Mouse (Mus musculus) cerebellum, adult 2 months (tissue): ENCODE data around the gene Cst6. TPM values are rescaled to one million over a fixed set of nuclear protein-coding genes. Genes with fewer than 3 reads are reported as not detected.

Experiments used
- DNase-seq, 2 experiments: peaks; one replicate each; pipeline ENCODE4 v3.0.0; 2021
- H3K27ac ChIP-seq: fragments of 200-500 bp; 2 replicates; pipeline ENCODE4 v1.5.1; 2012; ENCODE audit warnings: low read length, control low read depth, inconsistent platforms; ENCODE audit not compliant: insufficient read depth
- H3K27me3 ChIP-seq: fragments of 200-500 bp; 2 replicates; pipeline ENCODE4 v1.6.1; 2012; ENCODE audit warnings: inconsistent platforms, mild to moderate bottlenecking, low read length, moderate library complexity; ENCODE audit not compliant: control insufficient read depth, insufficient read depth
- H3K4me1 ChIP-seq: fragments of 200-500 bp; 2 replicates; pipeline ENCODE4 v1.6.1; 2011; ENCODE audit warnings: low read length; ENCODE audit not compliant: control insufficient read depth, insufficient read depth
- H3K4me3 ChIP-seq: fragments of 200-500 bp; replicated peaks from 2 replicates; pipeline ENCODE3; 2011; ENCODE audit warnings: mild to moderate bottlenecking, low read depth, low read length, control low read depth; ENCODE audit not compliant: insufficient read depth
- CTCF ChIP-seq: fragments of 200-500 bp; IDR thresholded peaks from 2 replicates; pipeline ENCODE4 v1.5.1; 2011; ENCODE audit warnings: low read depth, mild to moderate bottlenecking, control low read depth, low read length, moderate library complexity, borderline replicate concordance; ENCODE audit not compliant: insufficient read depth
- POLR2A ChIP-seq: fragments of 200-500 bp; IDR thresholded peaks from 2 replicates; pipeline ENCODE4 v1.6.1; 2011; ENCODE audit warnings: low read length, control low read depth, borderline replicate concordance; ENCODE audit not compliant: insufficient read depth
- whole genome bisulfite sequencing: fragments of 180-500 bp; shearing (Covaris S2); methylation state at CpG from one replicate; pipeline ENCODE4 v1.1.7; 2018; 5-methylcytosine and 5-hydroxymethylcytosine counted together
- polyA plus RNA-seq: library from polyadenylated mRNA; depleted of rRNA; stranded (reverse); fragments of >200 nt; gene quantifications from 2 replicates; pipeline ENCODE4 v1.2.3, GENCODE M21; 2012

Gene Cst6
- polyA plus RNA-seq, 1 experiment, result 15.4 TPM

DNA sequence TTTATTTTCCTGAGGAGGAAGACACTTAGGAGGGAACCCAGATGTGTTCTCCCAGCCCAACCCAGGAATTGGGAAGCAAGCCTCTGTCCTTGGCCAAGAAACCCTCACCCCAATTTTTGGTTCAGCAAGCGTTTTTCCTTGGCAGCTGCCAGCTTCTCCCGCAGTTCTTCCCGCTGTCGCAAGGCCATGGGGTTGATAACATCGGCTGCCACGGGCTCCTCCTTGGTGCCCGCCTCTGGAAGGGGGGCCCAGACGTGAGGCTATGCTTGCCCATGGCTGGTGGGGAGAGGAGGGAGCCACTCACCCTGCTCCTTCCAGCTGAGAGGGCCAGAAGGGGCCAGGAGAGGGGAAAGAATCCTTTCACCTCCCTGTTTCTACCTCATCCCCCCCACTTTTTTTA, 35.3 kb upstream of the Cst6 start:
- Histone ChIP-seq H3K27ac (no peak overlapping the region), H3K4me1 (peaks cover 6% of the 10 kb centered on the region), H3K4me3 (no peak overlapping the region), H3K27me3 (no peaks in the 10 kb centered on the region)
- 75% methylated on average over 8 of the region's 8 CpGs for WGBS
- DNase-seq, result no peak
- TF ChIP-seq POLR2A (no peak), CTCF (no peak)

DNA sequence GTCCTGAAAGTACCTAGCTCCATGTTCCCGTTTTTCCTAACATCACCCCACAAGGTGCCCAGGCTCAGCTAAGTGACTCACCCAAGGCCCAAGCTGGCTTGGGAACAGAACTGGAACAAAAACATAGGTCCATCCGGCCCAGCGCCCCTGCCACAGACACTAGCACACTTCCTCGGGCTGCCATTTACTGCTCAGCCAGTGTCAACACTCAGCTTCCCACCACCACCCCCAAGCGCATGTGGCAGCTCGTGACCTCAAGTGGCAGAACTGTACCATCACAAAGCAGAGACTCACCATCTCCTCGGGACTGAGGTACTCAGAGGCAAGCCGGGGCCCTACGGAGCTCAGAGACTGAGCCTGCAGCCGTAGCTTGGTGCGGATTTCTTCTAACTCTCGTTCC, 34.0 kb upstream of the Cst6 start:
- WGBS, result 94% methylated on average over 12 of the region's 12 CpGs
- Histone ChIP-seq H3K27me3 (no peaks in the 10 kb centered on the region), H3K4me1 (peaks cover 5% of the 10 kb centered on the region), H3K27ac (no peak overlapping the region), H3K4me3 (no peak overlapping the region)
- TF ChIP-seq CTCF (no peak), POLR2A (no peak)
- no peak for DNase-seq

GRCm38 (mm10) chr19:5377446-5377845, 28.1 kb upstream of the Cst6 start:
- no peak overlapping the region for H3K4me3 ChIP-seq

DNA sequence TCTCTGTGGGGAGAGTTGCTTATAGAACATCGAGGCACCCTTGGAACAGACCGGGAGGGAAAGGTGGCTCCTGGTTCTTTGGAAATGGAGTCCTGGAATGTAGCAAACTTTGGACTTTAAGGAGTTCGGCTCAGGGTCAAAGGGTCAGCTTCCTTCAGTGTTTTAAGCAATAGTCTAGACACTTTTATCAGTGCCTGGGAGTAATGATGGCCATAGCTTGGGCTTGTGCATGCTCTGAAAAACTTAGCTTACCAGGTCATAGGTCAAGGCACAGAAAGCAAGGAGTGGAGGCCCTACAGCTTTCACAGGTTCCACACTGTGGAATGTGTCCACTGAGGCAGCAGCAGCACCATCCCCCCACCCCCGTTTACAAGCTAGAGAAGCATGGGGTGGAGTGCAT, 25.4 kb upstream of the Cst6 start:
- 77% methylated on average over 4 of the region's 4 CpGs for WGBS

More at GRCm38 (mm10) chr19:5377446-5377845, 28.1 kb upstream of the Cst6 start:
- 69% methylated on average over 1 of the region's 1 CpGs for WGBS
- TF ChIP-seq POLR2A, result no peak
- no peak for TF ChIP-seq CTCF
- DNase-seq, result peak in 1 of 2 experiments; percentile 53
- peaks cover 7% of the 10 kb centered on the region for H3K4me1 ChIP-seq
- H3K27me3 ChIP-seq, result no peaks in the 10 kb centered on the region
- no peak overlapping the region for H3K27ac ChIP-seq

DNA sequence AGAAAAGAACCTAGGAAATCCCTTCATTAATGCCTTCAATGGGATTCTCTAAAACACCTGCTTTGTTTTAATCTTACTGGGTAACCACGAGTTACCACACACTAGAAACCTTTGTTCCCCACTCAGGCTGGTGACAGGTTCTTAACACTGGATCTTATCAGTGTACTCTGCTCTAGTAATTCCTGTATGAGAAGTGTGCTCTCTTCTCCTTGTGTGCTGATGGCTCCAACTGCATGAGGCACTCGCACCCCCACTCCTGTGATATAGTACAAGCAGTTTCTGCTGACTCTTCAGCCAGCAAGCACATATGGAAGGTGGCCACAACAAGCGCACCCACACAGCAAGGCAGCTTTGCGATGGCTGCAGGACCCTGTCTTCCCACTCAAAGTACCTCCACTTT, 24.8 kb upstream of the Cst6 start:
- WGBS, result 86% methylated on average over 4 of the region's 4 CpGs

More for the DNA sequence above, 25.4 kb upstream of the Cst6 start:
- no peaks in the 10 kb centered on the region for H3K27me3 ChIP-seq
- H3K27ac ChIP-seq, result no peak overlapping the region
- TF ChIP-seq POLR2A (no peak), CTCF (no peak)
- DNase-seq, result no peak
- no peak overlapping the region for H3K4me3 ChIP-seq
- peaks cover 7% of the 10 kb centered on the region for H3K4me1 ChIP-seq

DNA sequence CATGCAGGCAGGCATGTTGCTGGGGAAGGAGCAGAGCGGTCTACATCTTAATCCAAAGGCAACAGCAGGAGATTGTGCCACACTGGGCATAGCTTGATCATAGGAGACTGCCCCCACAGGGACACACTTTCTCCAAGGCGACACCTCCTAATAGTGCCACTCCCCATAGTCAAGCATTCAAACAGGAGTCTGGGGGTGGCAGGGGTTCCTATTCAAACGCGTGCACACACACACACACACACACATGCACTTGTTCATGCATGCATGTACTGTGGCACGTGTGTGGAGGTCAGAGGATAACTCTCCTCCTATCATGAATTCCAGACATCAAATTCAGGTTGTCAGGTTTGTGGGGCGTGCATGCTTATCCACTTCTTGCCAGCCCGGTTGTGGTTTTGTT, 23.4 kb upstream of the Cst6 start:
- DNase-seq, result no peak
- no peak overlapping the region for H3K4me3 ChIP-seq
- 91% methylated on average over 7 of the region's 7 CpGs for WGBS
- H3K27me3 ChIP-seq, result no peaks in the 10 kb centered on the region
- H3K27ac ChIP-seq, result no peak overlapping the region
- peaks cover 3% of the 10 kb centered on the region; the same call in 1 of the 2 replicates for H3K4me1 ChIP-seq
- TF ChIP-seq CTCF (no peak), POLR2A (no peak)

More for the DNA sequence above, 24.8 kb upstream of the Cst6 start:
- no peak overlapping the region for H3K27ac ChIP-seq
- H3K27me3 ChIP-seq, result no peaks in the 10 kb centered on the region
- H3K4me3 ChIP-seq, result no peak overlapping the region
- TF ChIP-seq POLR2A (no peak), CTCF (no peak)
- no peak for DNase-seq
- H3K4me1 ChIP-seq, result peaks cover 7% of the 10 kb centered on the region

GRCm38 (mm10) chr19:5370932-5371331, 21.6 kb upstream of the Cst6 start:
- H3K4me1 ChIP-seq, result peaks cover 3% of the 10 kb centered on the region; the same call in 1 of the 2 replicates
- TF ChIP-seq POLR2A (no peak), CTCF (no peak)
- no peak overlapping the region for H3K4me3 ChIP-seq
- no peak overlapping the region for H3K27ac ChIP-seq
- WGBS, result 81% methylated on average over 3 of the region's 3 CpGs
- no peak for DNase-seq
- H3K27me3 ChIP-seq, result no peaks in the 10 kb centered on the region

DNA sequence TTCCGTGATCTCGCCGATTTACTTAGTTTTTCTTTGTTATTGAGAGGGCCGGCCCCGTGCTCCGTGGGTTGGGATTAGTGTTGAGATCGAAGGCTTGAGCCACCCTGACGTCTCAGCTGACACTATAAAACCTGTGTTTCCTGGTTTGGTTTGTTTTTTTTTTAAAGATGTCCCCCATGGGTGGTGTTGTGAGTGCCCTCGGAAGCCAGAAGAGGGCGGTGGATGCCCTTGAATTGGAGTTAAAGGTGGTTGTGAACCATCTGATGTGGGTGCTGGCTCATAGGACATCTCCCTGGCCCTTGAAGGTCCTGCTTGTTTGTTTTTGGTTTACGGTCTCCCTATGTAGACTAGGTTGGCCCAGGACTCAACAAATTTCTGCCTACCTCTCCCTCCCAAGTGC, 18.1 kb upstream of the Cst6 start:
- TF ChIP-seq CTCF, result no peak
- TF ChIP-seq POLR2A, result no peak
- no peak for DNase-seq
- Histone ChIP-seq H3K4me3 (peak overlapping the region; percentile 67), H3K27me3 (no peaks in the 10 kb centered on the region), H3K4me1 (peaks cover 3% of the 10 kb centered on the region; the same call in 1 of the 2 replicates), H3K27ac (no peak overlapping the region)
- WGBS, result 11% methylated on average over 11 of the region's 11 CpGs
